Mouse (Mus musculus) midbrain, postnatal 0 days (tissue): ENCODE results near the gene Ms4a3. TPM values are rescaled to one million over a fixed set of nuclear protein-coding genes. Genes with fewer than 3 reads are reported as not detected.

Source experiments
- ATAC-seq: fragments of 200-750 bp; cut with Nextera tagmentation; 2 replicates; pipeline ENCODE4 v1.8.0; 2017; ENCODE audit warnings: moderate number of reproducible peaks, mild to moderate bottlenecking, moderate TSS enrichment, moderate library complexity; ENCODE audit not compliant: low FRiP score
- DNase-seq: peaks from one replicate; pipeline ENCODE4 v3.0.0-alpha.2; 2015; ENCODE audit warnings: low spot score
- H3K27ac ChIP-seq: fragments of 300-500 bp; sonication (generic); 2 replicates; pipeline ENCODE4 v1.5.1; 2014; ENCODE audit warnings: low read depth, mild to moderate bottlenecking, low read length, mixed read lengths
- H3K27me3 ChIP-seq: fragments of 300-500 bp; sonication (generic); 2 replicates; pipeline ENCODE4 v1.6.1; 2014; ENCODE audit warnings: low read length, control low read depth, mixed read lengths; ENCODE audit not compliant: insufficient read depth
- H3K36me3 ChIP-seq: fragments of 300-500 bp; sonication (generic); 2 replicates; pipeline ENCODE4 v1.6.1; 2014; ENCODE audit warnings: low read length, control low read depth, mixed read lengths; ENCODE audit not compliant: insufficient read depth
- H3K4me1 ChIP-seq: fragments of 300-500 bp; sonication (generic); 2 replicates; pipeline ENCODE4 v1.6.1; 2014; ENCODE audit warnings: mild to moderate bottlenecking, control low read depth, antibody characterized with exemption, low read length, mixed read lengths; ENCODE audit not compliant: insufficient read depth
- H3K4me2 ChIP-seq: fragments of 300-500 bp; sonication (generic); 2 replicates; pipeline ENCODE4 v1.6.1; 2014; ENCODE audit warnings: low read depth, mild to moderate bottlenecking, low read length, mixed read lengths; ENCODE audit not compliant: poor library complexity, severe bottlenecking
- H3K4me3 ChIP-seq: fragments of 300-500 bp; sonication (generic); 2 replicates; pipeline ENCODE4 v1.5.1; 2014; ENCODE audit warnings: low read depth, mild to moderate bottlenecking, low read length, moderate library complexity
- H3K9ac ChIP-seq: fragments of 300-500 bp; sonication (generic); replicated peaks from 2 replicates; pipeline ENCODE4 v1.6.1; 2014; ENCODE audit warnings: mild to moderate bottlenecking, low read length, moderate library complexity, mixed read lengths; ENCODE audit not compliant: poor library complexity, severe bottlenecking
- H3K9me3 ChIP-seq: fragments of 300-500 bp; sonication (generic); 2 replicates; pipeline ENCODE4 v1.6.1; 2016; ENCODE audit warnings: low read length, control low read depth
- CTCF ChIP-seq: IDR thresholded peaks from 2 replicates; pipeline ENCODE4 v1.5.1; 2016; ENCODE audit warnings: antibody characterized with exemption, mild to moderate bottlenecking
- WGBS: fragments of 180-500 bp; shearing (Covaris S2); extraction: QIAGEN DNeasy Blood & Tissue Kit; methylation state at CpG from one replicate; pipeline ENCODE4 v1.1.7; 2014; 5-methylcytosine and 5-hydroxymethylcytosine counted together
- polyA plus RNA-seq: library from polyadenylated mRNA; unstranded; fragments of >200 nt; fragmentation: Nextera tagmentation; extraction: Ambion mirVana; gene quantifications from 2 replicates; pipeline ENCODE4 v1.2.1, GENCODE M21; 2015
- total RNA-seq: library from RNA; depleted of rRNA; stranded (reverse); fragments of >200 nt; gene quantifications from 2 replicates; pipeline ENCODE4 v1.2.3, GENCODE M21; 2014; rRNA removed

The Ms4a3 gene
- total RNA-seq: not detected in 2 replicates
- polyA plus RNA-seq: not detected in 2 replicates

GRCm38 (mm10) chr19:11640732-11641131 lies at the start of gene Ms4a3:
TSS of gene Ms4a3 (minus strand) at chr19:11640851.
- no peaks in the 10 kb centered on the region for H3K4me1 ChIP-seq
- H3K4me3 ChIP-seq: no peak within 1 kb of the TSS
- WGBS: 69% methylated on average over 1 of the region's 1 CpGs

DNA sequence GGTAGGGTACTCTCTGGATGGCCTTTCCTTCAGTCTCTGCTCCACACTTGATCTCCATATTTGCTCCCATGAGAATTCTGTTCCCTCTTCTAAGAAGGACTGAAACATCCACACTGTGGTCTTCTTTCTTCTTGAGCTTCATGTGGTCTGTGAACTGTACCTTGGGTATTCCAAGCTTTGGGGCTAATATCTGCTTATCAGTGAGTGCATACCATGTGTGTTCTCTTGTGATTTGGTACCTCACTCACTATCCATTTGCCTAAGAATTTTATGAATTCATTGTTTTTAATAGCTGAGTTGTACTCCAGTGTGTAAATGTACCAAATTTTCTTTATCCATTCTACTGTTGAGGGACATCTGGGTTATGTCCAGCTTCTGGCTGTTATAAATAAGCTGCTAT lies 20.9 kb upstream of the Ms4a3 start:
- no peak for DNase-seq
- H3K4me2 ChIP-seq: no peak overlapping the region
- no peak overlapping the region for H3K4me3 ChIP-seq
- H3K9ac ChIP-seq: no peak overlapping the region
- H3K9me3 ChIP-seq: no peaks in the 10 kb centered on the region
- no peak for TF ChIP-seq CTCF
- H3K27ac ChIP-seq: no peak overlapping the region
- no peaks in the 10 kb centered on the region for H3K4me1 ChIP-seq
- no peaks in the 10 kb centered on the region for H3K27me3 ChIP-seq
- no peak for ATAC-seq
- no peaks in the 10 kb centered on the region for H3K36me3 ChIP-seq

More at GRCm38 (mm10) chr19:11640732-11641131, at the start of gene Ms4a3:
- ATAC-seq (no peak), DNase-seq (no peak)
- no peak within 1 kb of the TSS for H3K27ac ChIP-seq
- TF ChIP-seq CTCF: no peak
- H3K27me3 ChIP-seq: no peaks in the 10 kb centered on the region
- H3K36me3 ChIP-seq: no peaks in the 10 kb centered on the region
- H3K9me3 ChIP-seq: no peaks in the 10 kb centered on the region
- H3K9ac ChIP-seq: no peak within 1 kb of the TSS
- H3K4me2 ChIP-seq: no peak within 1 kb of the TSS

DNA sequence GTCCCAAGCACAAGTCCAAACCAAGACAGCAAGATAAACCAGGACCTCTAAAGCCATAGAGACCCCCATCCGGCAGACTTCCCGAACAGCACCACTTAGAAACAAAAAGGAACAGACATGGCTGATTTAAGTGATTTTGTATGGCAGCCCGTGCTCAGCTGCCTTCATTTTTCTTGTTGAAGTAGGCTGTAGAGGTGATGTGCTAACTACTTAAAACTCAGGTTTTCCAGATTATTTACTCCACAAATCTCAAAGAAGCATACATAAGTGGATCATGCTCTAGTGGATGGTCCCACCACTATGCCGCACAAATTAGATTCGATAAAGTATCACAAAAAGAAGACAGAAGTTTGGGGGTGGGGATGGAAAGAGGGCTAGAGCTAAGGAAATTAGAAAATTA lies 19.8 kb upstream of the Ms4a3 start, which contains the start of gene Oosp2:
Gene Oosp2 (minus strand): TSS at position 101 of the 400 bp plus-strand sequence.
- Histone ChIP-seq H3K9ac (no peak within 1 kb of the TSS), H3K4me3 (no peak within 1 kb of the TSS), H3K9me3 (no peaks in the 10 kb centered on the region), H3K36me3 (no peaks in the 10 kb centered on the region), H3K27ac (no peak within 1 kb of the TSS), H3K4me2 (no peak within 1 kb of the TSS), H3K4me1 (no peaks in the 10 kb centered on the region), H3K27me3 (no peaks in the 10 kb centered on the region)
- TF ChIP-seq CTCF: no peak
- DNase-seq (no peak), ATAC-seq (no peak)
- WGBS: 85% methylated on average over 5 of the region's 5 CpGs

DNA sequence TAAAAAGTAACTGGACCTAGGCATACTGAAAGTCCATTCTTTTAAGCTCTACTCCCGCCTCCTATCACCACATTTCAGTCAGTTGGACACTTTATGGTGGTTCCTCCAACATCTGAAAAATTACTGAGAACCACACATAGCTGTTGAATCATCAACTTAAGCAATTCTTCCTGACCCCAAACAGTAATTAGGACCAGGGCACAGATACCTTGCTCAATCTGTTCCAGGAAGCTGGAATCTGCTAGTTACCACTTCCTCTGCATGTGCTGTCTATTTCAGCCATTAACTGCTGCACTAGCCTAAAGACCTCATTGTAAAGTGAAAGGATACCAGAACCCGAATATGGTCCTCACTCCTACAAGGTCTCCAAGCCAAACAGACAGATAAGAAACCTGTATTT lies 18.5 kb upstream of the Ms4a3 start:
- WGBS: 83% methylated on average over 2 of the region's 2 CpGs
- H3K27ac ChIP-seq: no peak overlapping the region

DNA sequence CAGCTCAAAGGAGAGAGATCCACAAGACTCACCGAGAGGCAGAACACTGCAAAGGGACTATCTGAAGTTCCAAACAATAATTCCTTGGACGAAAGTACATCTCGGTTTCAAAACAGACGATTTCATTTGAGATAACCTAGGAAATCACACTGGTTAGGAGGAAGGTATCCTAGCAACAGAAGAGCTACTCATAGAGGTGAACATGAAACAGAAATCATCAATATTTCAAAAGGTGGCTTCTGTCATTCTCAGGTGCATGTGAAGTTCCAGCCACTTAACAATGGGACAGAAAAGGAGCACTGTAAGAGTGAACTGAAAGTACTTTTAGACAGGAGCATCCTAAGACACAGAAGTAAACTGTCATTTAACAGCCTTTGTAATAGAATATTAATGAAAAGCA lies 8.9 kb upstream of the Ms4a3 start:
- TF ChIP-seq CTCF: no peak
- Histone ChIP-seq H3K4me1 (no peaks in the 10 kb centered on the region), H3K4me2 (no peak overlapping the region), H3K9me3 (no peaks in the 10 kb centered on the region), H3K27ac (no peak overlapping the region), H3K4me3 (no peak overlapping the region), H3K27me3 (no peaks in the 10 kb centered on the region), H3K9ac (no peak overlapping the region), H3K36me3 (no peaks in the 10 kb centered on the region)
- ATAC-seq (peak; percentile 82), DNase-seq (no peak)
- WGBS: 62% methylated on average over 4 of the region's 4 CpGs

More for the DNA sequence above, 18.5 kb upstream of the Ms4a3 start:
- H3K4me2 ChIP-seq: no peak overlapping the region
- no peak overlapping the region for H3K9ac ChIP-seq
- H3K27me3 ChIP-seq: no peaks in the 10 kb centered on the region
- no peaks in the 10 kb centered on the region for H3K36me3 ChIP-seq
- no peak for DNase-seq
- H3K4me1 ChIP-seq: no peaks in the 10 kb centered on the region
- H3K9me3 ChIP-seq: no peaks in the 10 kb centered on the region
- TF ChIP-seq CTCF: no peak
- no peak overlapping the region for H3K4me3 ChIP-seq
- no peak for ATAC-seq

DNA sequence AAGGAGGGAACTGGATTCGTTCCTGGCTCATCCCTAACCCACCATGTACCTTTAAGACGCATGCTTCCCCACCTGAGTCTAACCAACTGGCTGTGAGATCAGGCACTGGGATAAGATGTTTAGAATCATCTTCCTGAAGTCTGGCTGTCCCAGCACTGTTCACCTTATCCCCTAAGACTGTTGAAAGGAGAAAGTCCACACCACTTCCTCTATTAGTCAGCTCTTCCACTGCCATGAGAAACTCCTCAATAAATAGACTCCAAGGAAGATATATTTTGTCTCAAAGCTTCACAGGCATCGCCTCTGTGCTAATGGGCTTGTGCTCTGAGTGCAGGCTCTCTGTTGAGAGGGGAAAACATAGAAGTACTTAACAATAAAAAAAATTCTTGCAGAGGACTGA lies 5.5 kb upstream of the Ms4a3 start:
- WGBS: 75% methylated on average over 3 of the region's 3 CpGs
- no peak for ATAC-seq
- H3K4me3 ChIP-seq: no peak overlapping the region
- no peak overlapping the region for H3K27ac ChIP-seq
- H3K4me2 ChIP-seq: no peak overlapping the region
- H3K36me3 ChIP-seq: no peaks in the 10 kb centered on the region
- TF ChIP-seq CTCF: no peak
- no peaks in the 10 kb centered on the region for H3K4me1 ChIP-seq
- no peaks in the 10 kb centered on the region for H3K27me3 ChIP-seq
- no peak for DNase-seq
- H3K9ac ChIP-seq: no peak overlapping the region
- H3K9me3 ChIP-seq: no peaks in the 10 kb centered on the region
